Mouse (Mus musculus): ENCODE results near the gene Utrn. TPM values are rescaled to one million over a fixed set of nuclear protein-coding genes. Genes with fewer than 3 reads are reported as not detected.

Utrn gene
- polyA plus RNA-seq, 1 experiment from 2014 or later, result 17.6 TPM

DNA sequence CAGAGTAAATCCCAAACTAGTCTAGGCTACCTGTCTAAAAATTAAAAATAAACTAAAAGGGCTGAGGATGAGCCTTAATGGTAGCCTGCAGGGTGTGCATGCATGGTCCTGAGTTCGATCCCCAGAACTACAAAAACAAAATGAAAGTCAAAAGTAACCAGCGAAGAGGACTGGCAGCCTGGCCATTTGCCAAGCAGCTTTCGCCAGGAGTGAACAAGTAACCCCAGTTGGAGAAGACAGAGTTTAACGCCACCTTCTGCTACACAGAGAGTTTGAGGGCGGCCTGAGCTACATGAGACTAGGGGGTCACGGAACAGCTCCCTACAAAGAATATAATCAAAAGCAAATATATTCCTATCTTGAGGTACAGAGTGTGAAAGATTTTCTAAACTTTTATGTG, 4.0 kb downstream of the Utrn start:
- Histone ChIP-seq H3K27me3 (ENCODE audit: control insufficient read depth, insufficient read depth, low read depth, low read length) (no peaks in the 10 kb centered on the region; the same call in 1 of the 2 replicates), H3K9ac (ENCODE audit: low read depth, low read length) (no peak overlapping the region), H3K4me1 (ENCODE audit: control insufficient read depth, insufficient read depth, low read length) (peaks cover 13% of the 10 kb centered on the region), H3K4me3 (ENCODE audit: low read depth, low read length) (no peak overlapping the region), H3K4me2 (ENCODE audit: low read length) (no peak overlapping the region), H3K27ac (ENCODE audit: low read length) (no peak overlapping the region), H3K36me3 (ENCODE audit: control insufficient read depth, insufficient read depth, low read length) (no peaks in the 10 kb centered on the region), H3K9me3 (replicated peaks; ENCODE audit: control insufficient read depth, low read length, poor library complexity, severe bottlenecking) (no peaks in the 10 kb centered on the region)
- no peak for ATAC-seq
- WGBS, result 85% methylated on average over 6 of the region's 6 CpGs

DNA sequence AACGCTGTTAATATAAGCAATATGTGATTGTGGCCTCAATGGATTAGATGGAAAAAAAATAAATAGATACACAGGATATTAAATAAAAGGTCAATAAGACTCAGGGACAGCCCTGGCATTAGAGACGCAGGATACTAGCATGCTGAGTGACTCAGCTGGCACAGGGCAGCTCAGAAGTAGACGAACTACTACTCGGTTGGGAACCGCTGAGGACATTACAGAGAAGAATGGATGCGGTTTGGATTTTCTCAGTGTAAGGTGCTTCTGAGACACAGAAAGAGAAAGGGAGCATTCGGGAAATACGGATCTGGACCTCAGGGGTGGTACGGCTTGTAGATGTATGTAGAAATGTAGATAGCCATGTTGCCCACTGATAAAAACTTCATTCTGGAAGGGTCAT, 5.6 kb downstream of the Utrn start:
- H3K9me3 ChIP-seq (replicated peaks; ENCODE audit: control insufficient read depth, low read length, poor library complexity, severe bottlenecking), result no peaks in the 10 kb centered on the region
- H3K9ac ChIP-seq (ENCODE audit: low read depth, low read length), result no peak overlapping the region
- 87% methylated on average over 9 of the region's 9 CpGs for WGBS
- H3K36me3 ChIP-seq (ENCODE audit: control insufficient read depth, insufficient read depth, low read length), result no peaks in the 10 kb centered on the region
- ATAC-seq, result no peak
- H3K4me3 ChIP-seq (ENCODE audit: low read depth, low read length), result no peak overlapping the region
- peaks cover 13% of the 10 kb centered on the region for H3K4me1 ChIP-seq (ENCODE audit: control insufficient read depth, insufficient read depth, low read length)
- no peak overlapping the region for H3K27ac ChIP-seq (ENCODE audit: low read length)
- no peaks in the 10 kb centered on the region for H3K27me3 ChIP-seq (ENCODE audit: control insufficient read depth, insufficient read depth, low read depth, low read length)
- no peak overlapping the region for H3K4me2 ChIP-seq (ENCODE audit: low read length)

DNA sequence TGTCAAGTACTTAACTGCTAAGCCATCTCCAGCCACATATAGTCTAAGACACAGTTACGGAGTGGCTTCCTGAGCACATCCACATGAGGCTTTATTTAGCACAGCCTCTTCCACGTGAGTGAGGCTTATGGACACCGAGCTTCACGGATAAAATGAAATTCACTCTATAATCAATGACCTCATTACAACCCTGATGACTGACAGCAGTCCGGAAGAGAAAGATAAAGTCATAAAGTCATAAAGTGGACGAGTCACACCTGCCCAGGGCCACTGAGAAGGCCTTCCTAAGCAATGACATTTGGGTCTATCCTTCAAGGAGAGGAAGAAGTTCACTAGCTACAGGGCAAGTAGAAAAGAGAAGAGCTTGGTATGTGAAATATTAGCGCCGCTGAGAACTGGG, 7.1 kb downstream of the Utrn start:
- H3K4me1 ChIP-seq (ENCODE audit: control insufficient read depth, insufficient read depth, low read length), result no peaks in the 10 kb centered on the region
- no peaks in the 10 kb centered on the region for H3K36me3 ChIP-seq (ENCODE audit: control insufficient read depth, insufficient read depth, low read length)
- WGBS, result 89% methylated on average over 8 of the region's 8 CpGs
- no peak overlapping the region for H3K4me3 ChIP-seq (ENCODE audit: low read depth, low read length)
- no peak for ATAC-seq
- H3K27me3 ChIP-seq (ENCODE audit: control insufficient read depth, insufficient read depth, low read depth, low read length), result no peaks in the 10 kb centered on the region
- no peak overlapping the region for H3K4me2 ChIP-seq (ENCODE audit: low read length)
- H3K9me3 ChIP-seq (replicated peaks; ENCODE audit: control insufficient read depth, low read length, poor library complexity, severe bottlenecking), result no peaks in the 10 kb centered on the region
- H3K27ac ChIP-seq (ENCODE audit: low read length), result no peak overlapping the region
- H3K9ac ChIP-seq (ENCODE audit: low read depth, low read length), result no peak overlapping the region

DNA sequence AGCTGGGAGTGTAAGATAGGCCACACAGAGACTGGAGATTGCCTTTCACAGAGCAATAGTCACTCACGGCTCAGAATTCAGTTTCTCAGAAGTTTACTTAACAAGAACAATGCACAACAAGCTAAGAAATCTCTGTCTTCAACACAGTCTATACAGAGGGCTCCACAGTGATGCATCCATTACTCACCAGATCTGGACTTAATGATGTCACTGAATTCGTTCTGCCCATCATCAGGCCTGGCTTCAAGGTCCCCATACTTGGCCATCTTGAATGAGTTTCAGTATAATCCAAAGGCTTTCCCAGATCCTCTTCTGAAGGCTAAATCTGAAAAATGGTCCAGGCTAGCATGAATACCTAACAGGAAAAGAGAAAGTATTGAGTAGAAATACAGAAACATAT, 7.8 kb downstream of the Utrn start:
- H3K4me3 ChIP-seq (ENCODE audit: low read depth, low read length), result no peak overlapping the region
- H3K4me2 ChIP-seq (ENCODE audit: low read length), result no peak overlapping the region
- H3K4me1 ChIP-seq (ENCODE audit: control insufficient read depth, insufficient read depth, low read length), result no peaks in the 10 kb centered on the region
- H3K27ac ChIP-seq (ENCODE audit: low read length), result no peak overlapping the region
- no peak overlapping the region for H3K9ac ChIP-seq (ENCODE audit: low read depth, low read length)
- H3K27me3 ChIP-seq (ENCODE audit: control insufficient read depth, insufficient read depth, low read depth, low read length), result no peaks in the 10 kb centered on the region
- 67% methylated on average over 2 of the region's 2 CpGs for WGBS
- ATAC-seq, result no peak
- H3K36me3 ChIP-seq (ENCODE audit: control insufficient read depth, insufficient read depth, low read length), result no peaks in the 10 kb centered on the region
- H3K9me3 ChIP-seq (replicated peaks; ENCODE audit: control insufficient read depth, low read length, poor library complexity, severe bottlenecking), result no peaks in the 10 kb centered on the region

DNA sequence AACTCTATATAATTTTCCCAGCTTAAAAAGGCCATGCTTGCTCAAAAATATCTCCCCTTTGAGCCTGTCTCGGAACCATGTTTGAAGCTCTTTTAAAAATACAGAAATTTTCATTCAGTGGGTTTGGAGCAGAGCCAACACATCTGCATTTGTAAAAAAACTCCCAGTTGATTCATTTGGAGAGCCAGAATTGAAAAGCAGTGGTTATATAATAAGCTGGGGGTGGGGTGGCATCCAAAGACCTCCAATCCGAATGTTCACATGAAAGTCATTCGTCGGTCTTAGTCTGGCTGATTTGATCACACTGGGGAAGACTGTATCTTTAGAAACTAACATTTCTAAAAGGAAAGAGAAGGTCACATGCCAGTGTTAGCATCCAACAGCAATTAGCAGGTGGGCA, 8.4 kb downstream of the Utrn start:
- Histone ChIP-seq H3K4me1 (ENCODE audit: control insufficient read depth, insufficient read depth, low read length) (no peaks in the 10 kb centered on the region), H3K36me3 (ENCODE audit: control insufficient read depth, insufficient read depth, low read length) (no peaks in the 10 kb centered on the region), H3K4me2 (ENCODE audit: low read length) (no peak overlapping the region), H3K4me3 (ENCODE audit: low read depth, low read length) (no peak overlapping the region), H3K27ac (ENCODE audit: low read length) (no peak overlapping the region), H3K9me3 (replicated peaks; ENCODE audit: control insufficient read depth, low read length, poor library complexity, severe bottlenecking) (no peaks in the 10 kb centered on the region), H3K9ac (ENCODE audit: low read depth, low read length) (no peak overlapping the region), H3K27me3 (ENCODE audit: control insufficient read depth, insufficient read depth, low read depth, low read length) (no peaks in the 10 kb centered on the region)
- no peak for ATAC-seq
- 61% methylated on average over 4 of the region's 4 CpGs for WGBS

DNA sequence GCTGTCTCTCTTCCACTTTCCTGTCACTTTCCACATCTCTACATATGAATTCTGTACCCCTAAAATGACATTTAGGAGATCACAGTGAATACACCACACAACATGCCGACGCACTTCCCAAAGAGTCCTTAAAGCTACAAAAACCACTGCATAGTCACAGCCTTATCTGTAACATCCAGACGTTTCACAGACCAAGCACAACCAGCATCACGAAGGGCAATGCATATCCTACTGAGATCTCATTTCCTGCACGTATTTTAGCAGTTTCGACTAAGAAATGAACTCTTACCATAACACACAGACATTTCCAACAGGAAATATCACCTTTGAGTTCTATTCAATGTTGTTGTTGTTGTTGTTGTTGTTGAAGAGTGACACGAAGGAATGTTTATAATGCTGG, 8.8 kb downstream of the Utrn start:
- ATAC-seq, result no peak
- H3K9me3 ChIP-seq (replicated peaks; ENCODE audit: control insufficient read depth, low read length, poor library complexity, severe bottlenecking), result no peaks in the 10 kb centered on the region
- H3K4me1 ChIP-seq (ENCODE audit: control insufficient read depth, insufficient read depth, low read length), result no peaks in the 10 kb centered on the region
- no peaks in the 10 kb centered on the region for H3K27me3 ChIP-seq (ENCODE audit: control insufficient read depth, insufficient read depth, low read depth, low read length)
- WGBS, result 79% methylated on average over 7 of the region's 7 CpGs
- H3K4me3 ChIP-seq (ENCODE audit: low read depth, low read length), result no peak overlapping the region
- no peak overlapping the region for H3K27ac ChIP-seq (ENCODE audit: low read length)
- no peak overlapping the region for H3K9ac ChIP-seq (ENCODE audit: low read depth, low read length)
- H3K4me2 ChIP-seq (ENCODE audit: low read length), result no peak overlapping the region
- no peaks in the 10 kb centered on the region for H3K36me3 ChIP-seq (ENCODE audit: control insufficient read depth, insufficient read depth, low read length)

DNA sequence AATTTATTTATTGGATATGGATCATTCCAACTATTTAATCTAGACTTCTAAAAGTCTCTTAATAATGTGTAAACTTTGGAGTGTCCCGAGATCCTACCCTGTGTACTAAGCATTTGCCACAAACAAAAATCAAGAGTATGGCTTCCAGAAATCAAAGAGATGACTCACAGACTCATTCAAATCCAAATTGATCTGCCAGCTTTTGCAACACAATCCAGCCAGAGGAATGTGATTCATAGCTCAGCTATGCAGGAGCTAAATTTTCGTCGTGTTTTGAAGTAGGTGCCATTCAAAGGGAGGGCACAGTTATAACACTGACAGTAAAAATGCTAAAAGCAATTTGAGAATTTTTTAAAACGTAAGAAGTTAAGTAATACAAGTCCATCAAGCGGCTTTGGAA, 11.1 kb downstream of the Utrn start:
- Histone ChIP-seq H3K9ac (ENCODE audit: low read depth, low read length) (no peak overlapping the region), H3K4me1 (ENCODE audit: control insufficient read depth, insufficient read depth, low read length) (no peaks in the 10 kb centered on the region; the same call in 1 of the 2 replicates), H3K4me3 (ENCODE audit: low read depth, low read length) (no peak overlapping the region), H3K9me3 (replicated peaks; ENCODE audit: control insufficient read depth, low read length, poor library complexity, severe bottlenecking) (no peaks in the 10 kb centered on the region), H3K4me2 (ENCODE audit: low read length) (no peak overlapping the region), H3K27me3 (ENCODE audit: control insufficient read depth, insufficient read depth, low read depth, low read length) (no peaks in the 10 kb centered on the region), H3K27ac (ENCODE audit: low read length) (no peak overlapping the region), H3K36me3 (ENCODE audit: control insufficient read depth, insufficient read depth, low read length) (no peaks in the 10 kb centered on the region)
- WGBS, result 77% methylated on average over 5 of the region's 5 CpGs
- ATAC-seq, result no peak

DNA sequence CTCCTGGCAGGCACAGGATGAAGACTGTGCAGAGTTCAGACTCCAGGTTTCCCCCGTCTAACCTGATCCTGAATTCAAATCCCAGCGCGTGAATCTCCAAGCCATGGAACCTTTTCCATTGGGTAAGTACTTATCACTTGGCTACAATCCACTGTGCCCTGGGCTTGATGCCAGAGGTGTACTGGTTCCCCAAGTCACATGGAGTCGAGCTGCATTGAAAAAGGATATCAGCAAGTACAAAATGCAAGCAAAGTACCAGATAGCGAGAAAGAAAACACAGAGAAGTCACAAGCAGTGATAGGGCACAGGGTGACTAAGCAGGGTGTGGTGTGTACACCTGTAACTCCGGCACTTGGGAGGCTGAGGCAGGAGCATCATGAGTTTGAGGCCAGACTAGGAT, 14.9 kb downstream of the Utrn start:
- Histone ChIP-seq H3K4me1 (ENCODE audit: control insufficient read depth, insufficient read depth, low read length) (no peaks in the 10 kb centered on the region; the same call in 1 of the 2 replicates), H3K4me3 (ENCODE audit: low read depth, low read length) (no peak overlapping the region), H3K27ac (ENCODE audit: low read length) (no peak overlapping the region), H3K36me3 (ENCODE audit: control insufficient read depth, insufficient read depth, low read length) (no peaks in the 10 kb centered on the region), H3K9me3 (replicated peaks; ENCODE audit: control insufficient read depth, low read length, poor library complexity, severe bottlenecking) (no peaks in the 10 kb centered on the region), H3K4me2 (ENCODE audit: low read length) (no peak overlapping the region), H3K27me3 (ENCODE audit: control insufficient read depth, insufficient read depth, low read depth, low read length) (no peaks in the 10 kb centered on the region), H3K9ac (ENCODE audit: low read depth, low read length) (no peak overlapping the region)
- WGBS, result 86% methylated on average over 6 of the region's 6 CpGs
- ATAC-seq, result no peak

DNA sequence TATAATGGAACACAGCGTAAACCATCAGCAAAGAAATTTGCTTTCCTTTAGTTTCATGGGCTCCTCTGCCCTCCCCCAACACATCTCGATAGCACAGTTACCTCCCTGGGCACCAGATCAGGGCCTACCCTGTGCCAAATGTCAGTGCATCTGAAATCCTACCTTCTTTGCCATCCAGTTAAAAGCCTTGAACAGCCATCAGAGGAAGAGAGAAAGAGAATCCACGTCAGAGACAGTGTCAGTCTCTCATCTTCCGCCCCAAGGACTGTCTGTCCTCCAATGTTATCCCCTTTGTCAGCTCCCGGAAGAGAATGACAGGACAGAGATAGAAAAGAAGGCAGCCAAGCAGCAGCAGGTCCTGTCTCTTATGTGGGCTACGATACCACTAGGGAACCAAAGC, 15.4 kb downstream of the Utrn start:
- Histone ChIP-seq H3K4me3 (ENCODE audit: low read depth, low read length) (no peak overlapping the region), H3K4me2 (ENCODE audit: low read length) (no peak overlapping the region), H3K9ac (ENCODE audit: low read depth, low read length) (no peak overlapping the region), H3K27me3 (ENCODE audit: control insufficient read depth, insufficient read depth, low read depth, low read length) (no peaks in the 10 kb centered on the region), H3K36me3 (ENCODE audit: control insufficient read depth, insufficient read depth, low read length) (no peaks in the 10 kb centered on the region), H3K4me1 (ENCODE audit: control insufficient read depth, insufficient read depth, low read length) (no peaks in the 10 kb centered on the region; the same call in 1 of the 2 replicates), H3K9me3 (replicated peaks; ENCODE audit: control insufficient read depth, low read length, poor library complexity, severe bottlenecking) (no peaks in the 10 kb centered on the region), H3K27ac (ENCODE audit: low read length) (no peak overlapping the region)
- no peak for ATAC-seq
- WGBS, result 84% methylated on average over 6 of the region's 6 CpGs

DNA sequence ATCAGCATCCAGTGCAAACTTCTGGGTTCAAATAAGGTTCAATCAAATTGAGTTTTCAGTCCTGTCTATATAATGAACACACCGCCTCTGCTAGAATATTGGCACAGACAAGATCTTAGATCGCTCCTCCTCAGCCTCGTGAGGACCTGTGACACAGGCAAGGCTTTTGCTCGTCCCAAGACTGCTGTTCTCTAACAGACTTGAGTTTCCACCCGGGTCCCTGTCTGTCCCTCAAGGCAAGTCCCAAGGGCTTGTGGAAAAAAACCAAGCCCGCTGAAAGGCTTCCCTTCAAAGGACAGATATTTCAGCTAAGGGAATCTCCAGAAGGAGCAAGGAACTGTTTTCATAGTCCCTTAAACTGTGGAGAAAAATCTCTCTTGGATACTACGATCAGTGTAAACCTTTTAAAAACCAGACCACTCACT, 16.0 kb downstream of the Utrn start:
- ATAC-seq, result no peak
- no peaks in the 10 kb centered on the region; the same call in 1 of the 2 replicates for H3K4me1 ChIP-seq (ENCODE audit: control insufficient read depth, insufficient read depth, low read length)
- no peaks in the 10 kb centered on the region for H3K9me3 ChIP-seq (replicated peaks; ENCODE audit: control insufficient read depth, low read length, poor library complexity, severe bottlenecking)
- H3K36me3 ChIP-seq (ENCODE audit: control insufficient read depth, insufficient read depth, low read length), result no peaks in the 10 kb centered on the region
- no peak overlapping the region for H3K4me2 ChIP-seq (ENCODE audit: low read length)
- no peaks in the 10 kb centered on the region for H3K27me3 ChIP-seq (ENCODE audit: control insufficient read depth, insufficient read depth, low read depth, low read length)
- no peak overlapping the region for H3K4me3 ChIP-seq (ENCODE audit: low read depth, low read length)
- no peak overlapping the region for H3K9ac ChIP-seq (ENCODE audit: low read depth, low read length)
- H3K27ac ChIP-seq (ENCODE audit: low read length), result no peak overlapping the region
- 84% methylated on average over 7 of the region's 7 CpGs for WGBS
